Mouse (Mus musculus): ENCODE data around the gene Ttc9b.

GRCm38 (mm10) chr7:27691076-27691475 lies 37.4 kb downstream of the Ttc9b start:
- TF ChIP-seq POLR2A (IDR thresholded peaks at IDR 0.05; ENCODE audit: insufficient read depth, low read length) (no peak), CTCF (IDR thresholded peaks at IDR 0.05; ENCODE audit: low read depth, low read length) (peak; percentile 93), EP300 (IDR thresholded peaks at IDR 0.05; ENCODE audit: insufficient read depth, low read depth, low read length) (no peak)
